Mouse (Mus musculus) adrenal gland, adult 10 weeks (tissue): ENCODE results near the gene BC067074. TPM values are rescaled to one million over a fixed set of nuclear protein-coding genes. Genes with fewer than 3 reads are reported as not detected.

Experiments
- polyA plus RNA-seq: library from polyadenylated mRNA; stranded (reverse); fragments of 350-450 nt; fragmentation: Illumina TruSeq; extraction: RNeasy Lipid Tissue Mini Kit (QIAGEN cat#74804); gene quantifications from one replicate; pipeline ENCODE4 v1.2.3, GENCODE M21; 2014; ENCODE audit warnings: low read depth, low replicate concordance

BC067074 gene
- polyA plus RNA-seq: 0.93 TPM

DNA sequence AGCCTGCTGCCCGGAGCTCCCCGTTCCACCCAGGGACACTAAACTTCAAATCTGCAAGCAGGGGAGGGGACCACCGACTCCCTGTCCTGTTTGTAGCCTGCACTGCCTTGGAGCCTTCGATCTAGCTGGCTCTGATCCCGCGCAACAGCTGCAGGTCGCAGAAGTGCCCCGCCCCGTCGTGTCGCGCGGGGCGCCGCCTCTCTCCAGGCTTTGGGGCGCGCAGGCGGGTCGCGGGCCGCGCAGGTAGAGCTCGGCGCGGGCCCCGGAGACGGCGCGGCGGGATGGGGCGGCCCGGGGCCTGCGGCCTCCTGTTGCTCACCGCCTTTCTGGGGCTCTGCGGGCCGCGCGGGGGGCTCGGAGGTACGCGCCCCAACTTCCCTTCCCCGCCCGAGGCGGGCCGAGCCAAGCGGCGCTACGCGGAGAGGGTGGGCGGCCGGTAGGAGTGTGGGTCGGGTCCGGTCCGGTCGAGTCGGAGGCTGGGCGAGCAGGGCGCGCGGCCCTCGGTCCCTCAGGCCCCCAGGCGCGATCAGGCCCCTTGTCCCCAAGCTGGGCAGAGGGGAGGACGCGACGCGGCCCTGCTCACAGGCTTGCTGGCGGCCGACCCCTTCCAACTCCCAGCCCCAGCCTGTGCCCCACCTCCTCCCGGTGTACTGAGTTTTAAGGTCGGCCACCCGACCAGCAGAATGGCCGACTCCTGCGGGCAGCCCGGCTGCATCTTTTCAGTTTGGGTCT is at the start of gene BC067074:
Gene BC067074, plus strand, starts transcription at position 185 of the 732 bp plus-strand sequence.

Other genes starting within 250 kb of the BC067074 start
- 309 TPM for gene Gpx8, start 246.7 kb upstream of the BC067074 start, polyA plus RNA-seq
- 5.0 TPM for gene Gzma, start 192.2 kb upstream of the BC067074 start, polyA plus RNA-seq
- gene Esm1, start 83.5 kb upstream of the BC067074 start, polyA plus RNA-seq: 55.2 TPM
- not detected for gene Gzmk, start 67.3 kb upstream of the BC067074 start, polyA plus RNA-seq